Mouse (Mus musculus): ENCODE measurements around the gene Ap3b1. TPM values are rescaled to one million over a fixed set of nuclear protein-coding genes. Genes with fewer than 3 reads are reported as not detected.

Gene Ap3b1
- polyA plus RNA-seq, 1 experiment = 29.3 TPM

DNA sequence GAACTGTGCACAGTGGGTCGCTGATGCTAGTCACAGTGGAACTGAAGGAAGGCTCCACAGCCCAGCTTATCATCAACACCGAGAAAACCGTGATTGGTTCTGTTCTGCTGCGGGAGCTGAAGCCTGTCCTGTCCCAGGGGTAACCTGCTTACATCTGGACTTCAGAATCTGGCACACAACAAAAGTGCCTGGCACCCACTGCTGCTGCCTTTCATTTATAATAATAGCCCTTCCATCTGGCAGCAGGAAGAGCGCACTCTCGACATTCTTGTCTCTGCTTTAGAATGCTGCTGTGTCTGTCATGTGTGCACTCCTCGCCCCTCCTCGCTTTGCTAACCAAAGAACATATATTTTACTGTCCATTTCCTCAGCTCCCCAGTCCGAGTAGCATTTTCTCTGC lies 206.9 kb downstream of the Ap3b1 start:
- Histone ChIP-seq H3K4me2 (ENCODE audit: low read depth) (no peak overlapping the region), H3K36me3 (ENCODE audit: control insufficient read depth, insufficient read depth) (peaks cover 4% of the 10 kb centered on the region)

DNA sequence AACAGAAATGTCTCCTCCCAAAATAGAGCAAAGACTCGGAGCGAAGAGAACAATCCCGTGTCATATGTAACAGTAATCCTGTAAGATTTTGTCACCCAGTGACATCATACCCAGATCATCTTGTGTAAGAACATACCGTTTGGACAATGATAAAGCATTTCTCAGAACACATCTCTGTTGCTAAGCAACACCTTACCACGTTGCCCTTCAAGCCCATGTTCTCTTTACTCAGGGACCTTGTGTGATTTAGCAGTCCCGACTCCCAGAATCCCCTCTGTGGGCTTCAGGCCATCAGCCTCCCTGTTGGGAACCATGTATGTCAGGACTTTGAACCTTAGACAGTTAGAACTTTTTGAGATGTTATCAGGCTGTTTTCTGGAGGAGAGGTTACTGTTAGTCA lies 209.0 kb downstream of the Ap3b1 start:
- Histone ChIP-seq H3K36me3 (ENCODE audit: control insufficient read depth, insufficient read depth) (peaks cover 4% of the 10 kb centered on the region), H3K79me2 (ENCODE audit: control insufficient read depth, insufficient read depth) (no peaks in the 10 kb centered on the region), H3ac (ENCODE audit: control insufficient read depth, insufficient read length) (no peak overlapping the region), H3K4me3 (no peak overlapping the region), H3K4me2 (ENCODE audit: low read depth) (no peak overlapping the region), H3K27me3 (ENCODE audit: control insufficient read depth, insufficient read depth, insufficient read length) (no peaks in the 10 kb centered on the region)
- TF ChIP-seq REST (IDR thresholded peaks at IDR 0.05; ENCODE audit: insufficient read depth, insufficient read length) (no peak), POLR2A (IDR thresholded peaks at IDR 0.05; ENCODE audit: insufficient read length, low read depth) (no peak), E2F4 (IDR thresholded peaks at IDR 0.05; ENCODE audit: insufficient read depth) (no peak), SRF (IDR thresholded peaks at IDR 0.05; ENCODE audit: control insufficient read depth, insufficient read length, low read depth) (no peak), MYOD1 (IDR thresholded peaks at IDR 0.05; ENCODE audit: control insufficient read depth in 1 of 3, insufficient read length in 2 of 3, low read depth in 2 of 3) (no peak), TCF3 (IDR thresholded peaks at IDR 0.05; ENCODE audit: insufficient read length, low read depth) (no peak), MAX (IDR thresholded peaks at IDR 0.05; ENCODE audit: low read depth) (no peak), CEBPB (IDR thresholded peaks at IDR 0.05; ENCODE audit: insufficient read depth, poor library complexity, severe bottlenecking) (no peak), TCF12 (IDR thresholded peaks at IDR 0.05; ENCODE audit: insufficient read depth, poor library complexity, severe bottlenecking) (no peak), POLR2AphosphoS2 (IDR thresholded peaks at IDR 0.05; ENCODE audit: insufficient read length, low read depth) (no peak), USF1 (IDR thresholded peaks at IDR 0.05; ENCODE audit: low read depth) (no peak), MYOG (IDR thresholded peaks at IDR 0.05; ENCODE audit: control insufficient read depth in 1 of 3, insufficient read depth in 1 of 3, insufficient read length in 2 of 3, low read depth in 2 of 3) (no peak)

More for the DNA sequence above, 206.9 kb downstream of the Ap3b1 start:
- TF ChIP-seq CEBPB (IDR thresholded peaks at IDR 0.05; ENCODE audit: insufficient read depth, poor library complexity, severe bottlenecking) = no peak
- TF ChIP-seq MYOG (IDR thresholded peaks at IDR 0.05; ENCODE audit: control insufficient read depth in 1 of 3, insufficient read depth in 1 of 3, insufficient read length in 2 of 3, low read depth in 2 of 3) = no peak
- no peak for TF ChIP-seq POLR2A (IDR thresholded peaks at IDR 0.05; ENCODE audit: insufficient read length, low read depth)
- no peak for TF ChIP-seq USF1 (IDR thresholded peaks at IDR 0.05; ENCODE audit: low read depth)
- no peak for TF ChIP-seq MYOD1 (IDR thresholded peaks at IDR 0.05; ENCODE audit: control insufficient read depth in 1 of 3, insufficient read length in 2 of 3, low read depth in 2 of 3)
- TF ChIP-seq REST (IDR thresholded peaks at IDR 0.05; ENCODE audit: insufficient read depth, insufficient read length) = no peak
- no peak for TF ChIP-seq MAX (IDR thresholded peaks at IDR 0.05; ENCODE audit: low read depth)
- TF ChIP-seq TCF12 (IDR thresholded peaks at IDR 0.05; ENCODE audit: insufficient read depth, poor library complexity, severe bottlenecking) = no peak
- TF ChIP-seq SRF (IDR thresholded peaks at IDR 0.05; ENCODE audit: control insufficient read depth, insufficient read length, low read depth) = no peak
- no peak for TF ChIP-seq TCF3 (IDR thresholded peaks at IDR 0.05; ENCODE audit: insufficient read length, low read depth)
- no peak for TF ChIP-seq E2F4 (IDR thresholded peaks at IDR 0.05; ENCODE audit: insufficient read depth)
- no peak for TF ChIP-seq POLR2AphosphoS2 (IDR thresholded peaks at IDR 0.05; ENCODE audit: insufficient read length, low read depth)
- Histone ChIP-seq H3K4me3 (no peak overlapping the region), H3K79me2 (ENCODE audit: control insufficient read depth, insufficient read depth) (no peaks in the 10 kb centered on the region), H3K27me3 (ENCODE audit: control insufficient read depth, insufficient read depth, insufficient read length) (no peaks in the 10 kb centered on the region), H3ac (ENCODE audit: control insufficient read depth, insufficient read length) (no peak overlapping the region)

DNA sequence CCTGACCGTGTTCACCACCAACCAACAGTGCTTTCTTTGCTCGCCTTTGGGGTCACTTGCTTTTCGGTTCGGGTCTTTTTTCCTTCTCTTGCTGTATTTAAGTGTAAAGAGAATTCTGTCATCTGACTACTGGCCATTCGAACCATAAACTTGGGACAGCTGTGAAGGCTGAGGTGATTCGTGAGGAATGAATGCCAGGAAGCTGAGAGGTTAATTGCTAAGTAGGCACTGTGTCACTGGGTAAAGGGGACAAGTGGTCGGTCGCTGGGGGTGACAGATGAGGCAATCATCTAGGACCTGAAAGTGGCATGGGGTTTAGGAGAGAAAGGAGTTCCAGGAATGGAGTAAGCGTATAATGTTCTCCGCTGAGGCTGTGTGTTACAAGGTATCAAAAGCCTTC lies 212.2 kb downstream of the Ap3b1 start:
- Histone ChIP-seq H3K4me2 (ENCODE audit: low read depth) (no peak overlapping the region), H3K27me3 (ENCODE audit: control insufficient read depth, insufficient read depth, insufficient read length) (no peaks in the 10 kb centered on the region), H3K4me3 (no peak overlapping the region), H3K36me3 (ENCODE audit: control insufficient read depth, insufficient read depth) (no peaks in the 10 kb centered on the region), H3ac (ENCODE audit: control insufficient read depth, insufficient read length) (no peak overlapping the region), H3K79me2 (ENCODE audit: control insufficient read depth, insufficient read depth) (no peaks in the 10 kb centered on the region)
- TF ChIP-seq SRF (IDR thresholded peaks at IDR 0.05; ENCODE audit: control insufficient read depth, insufficient read length, low read depth) (no peak), POLR2A (IDR thresholded peaks at IDR 0.05; ENCODE audit: insufficient read length, low read depth) (no peak), TCF12 (IDR thresholded peaks at IDR 0.05; ENCODE audit: insufficient read depth, poor library complexity, severe bottlenecking) (no peak), USF1 (IDR thresholded peaks at IDR 0.05; ENCODE audit: low read depth) (no peak), MAX (IDR thresholded peaks at IDR 0.05; ENCODE audit: low read depth) (no peak), MYOG (IDR thresholded peaks at IDR 0.05; ENCODE audit: control insufficient read depth in 1 of 3, insufficient read depth in 1 of 3, insufficient read length in 2 of 3, low read depth in 2 of 3) (peak in 1 of 3 experiments; percentile 66), MYOD1 (IDR thresholded peaks at IDR 0.05; ENCODE audit: control insufficient read depth in 1 of 3, insufficient read length in 2 of 3, low read depth in 2 of 3) (peak in 2 of 3 experiments; percentile 42 to 63)

DNA sequence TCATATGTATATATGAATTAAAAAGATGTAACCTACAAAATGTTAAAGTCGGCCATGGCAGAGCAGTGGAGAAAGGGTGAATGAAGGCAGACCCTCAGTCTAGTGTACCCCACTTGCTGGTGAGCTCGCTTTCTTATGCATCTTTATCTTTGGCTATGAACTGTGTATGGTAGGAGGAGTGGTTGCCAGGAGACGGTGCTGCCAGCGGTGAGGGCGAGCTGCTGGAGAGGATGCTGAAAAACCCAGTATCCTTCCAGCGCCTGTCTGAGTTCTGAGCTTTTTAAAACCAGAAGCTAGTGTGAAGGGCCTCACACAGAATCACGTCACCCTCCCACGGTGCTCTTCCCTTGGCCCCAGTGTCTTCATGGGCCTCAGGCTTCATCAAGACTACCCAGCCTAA lies 214.6 kb downstream of the Ap3b1 start:
- no peaks in the 10 kb centered on the region for H3K79me2 ChIP-seq (ENCODE audit: control insufficient read depth, insufficient read depth)
- no peak overlapping the region for H3ac ChIP-seq (ENCODE audit: control insufficient read depth, insufficient read length)
- H3K4me2 ChIP-seq (ENCODE audit: low read depth) = peak overlapping the region; percentile 33
- H3K36me3 ChIP-seq (ENCODE audit: control insufficient read depth, insufficient read depth) = no peaks in the 10 kb centered on the region
- no peak overlapping the region for H3K4me3 ChIP-seq
- H3K27me3 ChIP-seq (ENCODE audit: control insufficient read depth, insufficient read depth, insufficient read length) = no peaks in the 10 kb centered on the region
- TF ChIP-seq MYOG (IDR thresholded peaks at IDR 0.05; ENCODE audit: control insufficient read depth in 1 of 3, insufficient read depth in 1 of 3, insufficient read length in 2 of 3, low read depth in 2 of 3) (no peak), POLR2AphosphoS2 (IDR thresholded peaks at IDR 0.05; ENCODE audit: insufficient read length, low read depth) (no peak), MAX (IDR thresholded peaks at IDR 0.05; ENCODE audit: low read depth) (no peak), REST (IDR thresholded peaks at IDR 0.05; ENCODE audit: insufficient read depth, insufficient read length) (no peak), TCF3 (IDR thresholded peaks at IDR 0.05; ENCODE audit: insufficient read length, low read depth) (no peak), MYOD1 (IDR thresholded peaks at IDR 0.05; ENCODE audit: control insufficient read depth in 1 of 3, insufficient read length in 2 of 3, low read depth in 2 of 3) (no peak), POLR2A (IDR thresholded peaks at IDR 0.05; ENCODE audit: insufficient read length, low read depth) (no peak), TCF12 (IDR thresholded peaks at IDR 0.05; ENCODE audit: insufficient read depth, poor library complexity, severe bottlenecking) (no peak), SRF (IDR thresholded peaks at IDR 0.05; ENCODE audit: control insufficient read depth, insufficient read length, low read depth) (no peak), USF1 (IDR thresholded peaks at IDR 0.05; ENCODE audit: low read depth) (no peak)

All from myocyte (in vitro differentiated cells).